Mouse (Mus musculus): ENCODE measurements around the gene Zar1l.
A peak's percentile ranks its signal among the peaks of the same experiment; 100 is the strongest.
"Not testable (repeated sequence)": the region's sequence is repeated elsewhere in the genome, so short reads cannot be mapped to it uniquely, and the experiment has no call there.

Gene Zar1l

GRCm38 (mm10) chr5:150518064-150518463 lies at the start of gene Zar1l:
TSS of gene Zar1l (minus strand) at chr5:150518164.
- DNase-seq (ENCODE audit: low spot score) = no peak

- no peak for DNase-seq (ENCODE audit: low spot score)
Observed at GRCm38 (mm10) chr5:150566971-150567370, 49.0 kb upstream of the Zar1l start.

GRCm38 (mm10) chr5:150566226-150566625 lies 48.3 kb upstream of the Zar1l start:
- DNase-seq (ENCODE audit: low spot score) = no peak

- DNase-seq (ENCODE audit: low spot score) = no peak
Observed at GRCm38 (mm10) chr5:150564426-150564825, 46.5 kb upstream of the Zar1l start.

GRCm38 (mm10) chr5:150561783-150562182 lies 43.8 kb upstream of the Zar1l start:
- DNase-seq (ENCODE audit: low spot score) = no peak

GRCm38 (mm10) chr5:150561376-150561775 lies 43.4 kb upstream of the Zar1l start:
- no peak for DNase-seq (ENCODE audit: low spot score)

GRCm38 (mm10) chr5:150560851-150561250 lies 42.9 kb upstream of the Zar1l start:
- DNase-seq (ENCODE audit: low spot score) = no peak

- no peak for DNase-seq (ENCODE audit: low spot score)
Observed at GRCm38 (mm10) chr5:150559519-150560103, 41.6 kb upstream of the Zar1l start.

GRCm38 (mm10) chr5:150551637-150552036 lies 33.7 kb upstream of the Zar1l start:
- no peak for DNase-seq (ENCODE audit: low spot score)

GRCm38 (mm10) chr5:150543184-150543583 lies 25.2 kb upstream of the Zar1l start:
- no peak for DNase-seq (ENCODE audit: low spot score)

GRCm38 (mm10) chr5:150541302-150541701 lies 23.3 kb upstream of the Zar1l start:
- no peak for DNase-seq (ENCODE audit: low spot score)

- no peak for DNase-seq (ENCODE audit: low spot score)
Observed at GRCm38 (mm10) chr5:150525239-150525638, 7.3 kb upstream of the Zar1l start.

- DNase-seq (ENCODE audit: low spot score) = no peak
Observed at GRCm38 (mm10) chr5:150522867-150523234, 4.9 kb upstream of the Zar1l start.

GRCm38 (mm10) chr5:150521937-150522866 lies 4.2 kb upstream of the Zar1l start, which contains the start of gene Brca2:
TSS of gene Brca2 (plus strand) at chr5:150522630.
- peak; percentile 90 for DNase-seq (ENCODE audit: low spot score)

- DNase-seq (ENCODE audit: low spot score) = no peak
Observed at GRCm38 (mm10) chr5:150519551-150519950, 1.6 kb upstream of the Zar1l start.

GRCm38 (mm10) chr5:150514027-150514426 lies 3.9 kb downstream of the Zar1l start:
- no peak for DNase-seq (ENCODE audit: low spot score)

GRCm38 (mm10) chr5:150513264-150513663 lies 4.7 kb downstream of the Zar1l start:
- DNase-seq (ENCODE audit: low spot score) = no peak

- DNase-seq (ENCODE audit: low spot score) = no peak
Observed at GRCm38 (mm10) chr5:150510451-150511225, 7.3 kb downstream of the Zar1l start.

- DNase-seq (ENCODE audit: low spot score) = peak; percentile 33
Observed at GRCm38 (mm10) chr5:150495792-150496191, 22.2 kb downstream of the Zar1l start.

GRCm38 (mm10) chr5:150491573-150492173 lies 26.3 kb downstream of the Zar1l start:
- not testable (repeated sequence) for DNase-seq (ENCODE audit: low spot score)

GRCm38 (mm10) chr5:150490821-150491220 lies 27.1 kb downstream of the Zar1l start:
- no peak for DNase-seq (ENCODE audit: low spot score)

- no peak for DNase-seq (ENCODE audit: low spot score)
Observed at GRCm38 (mm10) chr5:150490285-150490684, 27.7 kb downstream of the Zar1l start.

All from testis, postnatal 14 days (tissue).